Mouse (Mus musculus): ENCODE results near the gene Dnmt3b. TPM values are rescaled to one million over a fixed set of nuclear protein-coding genes. Genes with fewer than 3 reads are reported as not detected.

Dnmt3b gene
- polyA plus RNA-seq (2012; rRNA removed), result 4.4 and 4.7 TPM in 2 replicates

DNA sequence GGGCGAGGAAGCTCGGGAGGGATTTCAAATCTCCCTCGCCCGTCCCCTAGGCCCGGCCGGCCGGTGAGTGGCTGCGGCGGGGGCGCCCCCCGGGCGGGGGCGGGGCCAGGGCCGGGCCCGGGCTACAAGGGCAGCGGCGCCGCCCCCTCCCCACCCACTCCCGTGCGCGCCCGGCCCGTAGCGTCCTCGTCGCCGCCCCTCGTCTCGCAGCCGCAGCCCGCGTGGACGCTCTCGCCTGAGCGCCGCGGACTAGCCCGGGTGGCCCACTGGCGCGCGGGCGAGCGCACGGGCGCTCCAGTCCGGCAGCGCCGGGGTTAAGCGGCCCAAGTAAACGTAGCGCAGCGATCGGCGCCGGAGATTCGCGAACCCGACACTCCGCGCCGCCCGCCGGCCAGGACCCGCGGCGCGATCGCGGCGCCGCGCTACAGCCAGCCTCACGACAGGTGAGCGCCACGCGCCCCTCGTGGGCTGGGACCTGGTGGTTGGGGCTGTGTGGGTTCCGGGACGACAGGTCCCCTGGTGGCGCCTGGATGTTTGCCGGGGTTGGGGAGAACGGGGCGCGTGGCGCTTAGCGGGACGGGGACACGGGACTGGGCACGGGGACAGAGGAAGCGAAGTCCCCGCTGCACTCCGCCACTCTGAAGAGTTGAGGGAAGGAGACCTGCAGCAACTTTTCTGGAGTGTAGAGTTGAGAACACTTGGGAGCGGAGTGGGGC is at the start of gene Dnmt3b:
Dnmt3b (plus strand) TSS at position 153 of the 716 bp plus-strand sequence.
- DNase-seq, result peak; percentile 41
- Histone ChIP-seq H3K27me3 (ENCODE audit: control insufficient read depth, insufficient read depth, low read length) (no peaks in the 10 kb centered on the region), H3K27ac (ENCODE audit: control insufficient read depth, insufficient read depth, low read length) (no peak within 1 kb of the TSS), H3K4me3 (ENCODE audit: control insufficient read depth, insufficient read depth, low read length) (peak within 1 kb of the TSS; percentile 57), H3K4me1 (replicated peaks; ENCODE audit: control insufficient read depth, insufficient read depth, low read length) (peaks cover 19% of the 10 kb centered on the region), H3K36me3 (ENCODE audit: control insufficient read depth, insufficient read depth, low read length) (no peaks in the 10 kb centered on the region)
- under 1% methylated on average over 89 of the region's 93 CpGs for WGBS
- TF ChIP-seq POLR2A (IDR thresholded peaks at IDR 0.05; ENCODE audit: control insufficient read depth, extremely low read depth, insufficient read depth, low read length, poor library complexity) (no peak), CTCF (IDR thresholded peaks at IDR 0.05; ENCODE audit: borderline replicate concordance, control insufficient read depth, extremely low read depth, insufficient read depth, low read length, poor library complexity) (peak; percentile 68; the same call in 1 of the 2 replicates)

DNA sequence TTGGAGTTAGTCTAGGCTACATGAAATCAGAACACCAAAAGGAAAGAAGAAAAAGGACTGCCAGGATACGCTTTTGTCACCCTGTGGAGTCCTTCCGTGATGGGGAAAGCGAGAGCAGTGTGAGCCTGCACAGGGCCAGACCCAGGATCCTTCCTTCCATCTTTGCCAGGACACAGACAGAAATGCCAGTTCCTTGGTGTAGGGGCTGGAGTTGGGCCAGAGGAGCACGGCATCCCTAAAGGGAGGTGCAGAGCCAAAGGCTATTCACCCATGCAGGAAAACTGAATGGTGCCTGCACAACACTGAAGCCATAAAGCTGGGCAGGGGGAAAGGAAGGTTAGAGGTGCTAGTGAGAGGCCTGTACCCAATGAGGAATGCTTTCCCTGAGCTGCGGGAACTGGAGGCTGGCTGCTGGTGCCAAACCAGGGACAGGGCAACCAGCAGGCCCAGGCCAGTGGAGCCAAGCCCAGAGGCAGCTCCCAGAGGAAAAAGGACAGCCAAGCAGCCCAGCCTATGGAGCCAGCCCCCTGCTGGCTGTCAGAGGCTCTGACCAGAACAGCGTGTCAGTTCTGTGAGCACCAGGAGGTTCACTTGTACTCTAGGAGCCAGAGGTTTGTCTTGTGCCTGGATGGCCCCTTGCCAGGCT is 49.1 kb upstream of the Dnmt3b start:
- Histone ChIP-seq H3K4me1 (replicated peaks; ENCODE audit: control insufficient read depth, insufficient read depth, low read length) (no peaks in the 10 kb centered on the region), H3K36me3 (ENCODE audit: control insufficient read depth, insufficient read depth, low read length) (no peaks in the 10 kb centered on the region), H3K4me3 (ENCODE audit: control insufficient read depth, insufficient read depth, low read length) (no peak overlapping the region), H3K27me3 (ENCODE audit: control insufficient read depth, insufficient read depth, low read length) (no peaks in the 10 kb centered on the region), H3K27ac (ENCODE audit: control insufficient read depth, insufficient read depth, low read length) (no peak overlapping the region)
- TF ChIP-seq CTCF (IDR thresholded peaks at IDR 0.05; ENCODE audit: borderline replicate concordance, control insufficient read depth, extremely low read depth, insufficient read depth, low read length, poor library complexity), result no peak
- no peak for TF ChIP-seq POLR2A (IDR thresholded peaks at IDR 0.05; ENCODE audit: control insufficient read depth, extremely low read depth, insufficient read depth, low read length, poor library complexity)
- DNase-seq, result no peak
- 84% methylated on average over 6 of the region's 6 CpGs for WGBS

DNA sequence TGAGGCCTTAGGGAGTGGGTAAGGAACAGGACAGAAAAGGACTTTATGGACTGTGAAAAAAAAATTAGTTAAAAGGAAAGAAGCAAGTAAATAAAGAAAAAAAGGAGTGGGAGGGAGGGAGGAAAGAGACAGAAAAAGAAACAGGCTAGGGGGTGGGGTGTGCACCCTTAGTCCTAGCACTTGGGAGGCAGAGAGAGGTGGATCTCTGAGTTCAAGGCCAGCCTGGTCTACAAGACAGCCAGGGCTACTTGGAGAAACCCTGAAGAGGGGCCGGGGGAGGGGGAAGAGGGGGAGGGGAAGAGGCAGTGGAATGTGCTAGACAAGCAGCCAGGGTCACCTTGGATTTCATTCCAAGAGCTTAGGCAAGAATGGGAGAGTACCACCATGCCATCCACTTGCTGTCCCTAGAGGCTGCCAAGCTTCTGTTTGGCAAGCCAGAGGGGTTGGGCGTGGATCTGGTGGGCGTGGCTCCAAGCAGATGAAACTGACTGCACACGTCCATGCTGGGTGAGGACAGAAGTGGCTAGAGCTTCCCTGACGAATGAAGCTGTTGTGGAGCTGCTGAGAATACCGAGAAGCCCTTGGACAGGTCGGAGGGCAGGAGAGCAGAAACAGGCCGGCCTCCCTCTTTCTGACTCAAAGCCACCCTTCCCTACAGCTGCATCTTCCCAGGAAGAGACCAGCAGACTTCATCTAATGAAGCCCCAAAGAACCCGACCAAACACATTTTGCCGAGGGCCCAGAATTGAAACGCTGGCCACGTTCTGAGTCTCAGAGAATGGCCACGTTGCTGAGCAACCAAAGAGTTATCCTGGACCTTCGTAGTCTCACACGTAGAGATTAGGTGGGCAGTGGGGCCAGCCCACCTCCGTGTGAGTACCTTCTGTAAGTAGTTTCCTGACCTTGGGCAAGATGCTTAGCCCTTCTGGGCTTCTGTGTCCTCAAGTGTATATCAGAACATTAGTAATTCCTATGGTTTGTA is 48.3 kb upstream of the Dnmt3b start:
- TF ChIP-seq POLR2A (IDR thresholded peaks at IDR 0.05; ENCODE audit: control insufficient read depth, extremely low read depth, insufficient read depth, low read length, poor library complexity) (no peak), CTCF (IDR thresholded peaks at IDR 0.05; ENCODE audit: borderline replicate concordance, control insufficient read depth, extremely low read depth, insufficient read depth, low read length, poor library complexity) (no peak)
- H3K27ac ChIP-seq (ENCODE audit: control insufficient read depth, insufficient read depth, low read length), result no peak overlapping the region
- no peaks in the 10 kb centered on the region for H3K36me3 ChIP-seq (ENCODE audit: control insufficient read depth, insufficient read depth, low read length)
- no peak overlapping the region for H3K4me3 ChIP-seq (ENCODE audit: control insufficient read depth, insufficient read depth, low read length)
- WGBS, result 84% methylated on average over 16 of the region's 16 CpGs
- DNase-seq, result no peak
- H3K4me1 ChIP-seq (replicated peaks; ENCODE audit: control insufficient read depth, insufficient read depth, low read length), result no peaks in the 10 kb centered on the region
- H3K27me3 ChIP-seq (ENCODE audit: control insufficient read depth, insufficient read depth, low read length), result no peaks in the 10 kb centered on the region

- Histone ChIP-seq H3K27ac (ENCODE audit: control insufficient read depth, insufficient read depth, low read length) (no peak overlapping the region), H3K4me1 (replicated peaks; ENCODE audit: control insufficient read depth, insufficient read depth, low read length) (peaks cover 13% of the 10 kb centered on the region), H3K27me3 (ENCODE audit: control insufficient read depth, insufficient read depth, low read length) (no peaks in the 10 kb centered on the region), H3K4me3 (ENCODE audit: control insufficient read depth, insufficient read depth, low read length) (no peak overlapping the region), H3K36me3 (ENCODE audit: control insufficient read depth, insufficient read depth, low read length) (no peaks in the 10 kb centered on the region)
- 72% methylated on average over 4 of the region's 4 CpGs for WGBS
- TF ChIP-seq CTCF (IDR thresholded peaks at IDR 0.05; ENCODE audit: borderline replicate concordance, control insufficient read depth, extremely low read depth, insufficient read depth, low read length, poor library complexity) (no peak), POLR2A (IDR thresholded peaks at IDR 0.05; ENCODE audit: control insufficient read depth, extremely low read depth, insufficient read depth, low read length, poor library complexity) (no peak)
- DNase-seq, result no peak
Observed at GRCm38 (mm10) chr2:153603724-153604123, 45.5 kb upstream of the Dnmt3b start.

- H3K4me1 ChIP-seq (replicated peaks; ENCODE audit: control insufficient read depth, insufficient read depth, low read length), result peaks cover 19% of the 10 kb centered on the region
- no peaks in the 10 kb centered on the region for H3K36me3 ChIP-seq (ENCODE audit: control insufficient read depth, insufficient read depth, low read length)
- 80% methylated on average over 3 of the region's 3 CpGs for WGBS
- no peak overlapping the region for H3K4me3 ChIP-seq (ENCODE audit: control insufficient read depth, insufficient read depth, low read length)
- no peaks in the 10 kb centered on the region for H3K27me3 ChIP-seq (ENCODE audit: control insufficient read depth, insufficient read depth, low read length)
- no peak overlapping the region for H3K27ac ChIP-seq (ENCODE audit: control insufficient read depth, insufficient read depth, low read length)
- DNase-seq, result peak; percentile 55
- TF ChIP-seq POLR2A (IDR thresholded peaks at IDR 0.05; ENCODE audit: control insufficient read depth, extremely low read depth, insufficient read depth, low read length, poor library complexity) (no peak), CTCF (IDR thresholded peaks at IDR 0.05; ENCODE audit: borderline replicate concordance, control insufficient read depth, extremely low read depth, insufficient read depth, low read length, poor library complexity) (no peak)
Observed at GRCm38 (mm10) chr2:153606421-153606820, 42.8 kb upstream of the Dnmt3b start.
